Mouse (Mus musculus): Measurements from ENCODE around the gene Cinp. TPM values are rescaled to one million over a fixed set of nuclear protein-coding genes. Genes with fewer than 3 reads are reported as not detected.

Gene Cinp
- polyA plus RNA-seq, 1 experiment = 76.3 TPM

GRCm38 (mm10) chr12:110850929-110851256, 38.1 kb downstream of the Cinp start:
- peak overlapping the region; percentile 92 for H3K4me3 ChIP-seq (ENCODE audit: low read depth, low read length)
- H3K4me1 ChIP-seq (ENCODE audit: control insufficient read depth, insufficient read depth, low read length) = peaks cover 8% of the 10 kb centered on the region
- H3K9me3 ChIP-seq (replicated peaks; ENCODE audit: control insufficient read depth, insufficient read depth, low read length, poor library complexity, severe bottlenecking) = no peaks in the 10 kb centered on the region
- no peaks in the 10 kb centered on the region for H3K36me3 ChIP-seq (ENCODE audit: control insufficient read depth, insufficient read depth, low read length, poor library complexity, severe bottlenecking)
- no peaks in the 10 kb centered on the region for H3K27me3 ChIP-seq (ENCODE audit: control insufficient read depth, insufficient read depth, low read length, poor library complexity, severe bottlenecking)
- peak overlapping the region; percentile 89 for H3K9ac ChIP-seq (ENCODE audit: low read depth, poor library complexity, severe bottlenecking)
- TF ChIP-seq POLR2A (IDR thresholded peaks at IDR 0.05; ENCODE audit: insufficient read depth, low read length) (no peak), CTCF (IDR thresholded peaks at IDR 0.05; ENCODE audit: low read depth, low read length) (no peak), EP300 (IDR thresholded peaks at IDR 0.05; ENCODE audit: insufficient read depth, low read depth, low read length) (no peak)
- H3K27ac ChIP-seq (ENCODE audit: insufficient read depth, low read length) = peak overlapping the region; percentile 42; the same call in 1 of the 2 replicates

GRCm38 (mm10) chr12:110850010-110850928, 38.7 kb downstream of the Cinp start, which contains the start of gene Zfp839:
TSS of gene Zfp839 (plus strand) at chr12:110850253.
- H3K4me1 ChIP-seq (ENCODE audit: control insufficient read depth, insufficient read depth, low read length) = peaks cover 8% of the 10 kb centered on the region
- H3K9ac ChIP-seq (ENCODE audit: low read depth, poor library complexity, severe bottlenecking) = peak within 1 kb of the TSS; percentile 89
- H3K27me3 ChIP-seq (ENCODE audit: control insufficient read depth, insufficient read depth, low read length, poor library complexity, severe bottlenecking) = no peaks in the 10 kb centered on the region
- TF ChIP-seq CTCF (IDR thresholded peaks at IDR 0.05; ENCODE audit: low read depth, low read length) (no peak), POLR2A (IDR thresholded peaks at IDR 0.05; ENCODE audit: insufficient read depth, low read length) (no peak), EP300 (IDR thresholded peaks at IDR 0.05; ENCODE audit: insufficient read depth, low read depth, low read length) (peak; percentile 47; the same call in 1 of the 2 replicates)
- peak within 1 kb of the TSS; percentile 42 for H3K27ac ChIP-seq (ENCODE audit: insufficient read depth, low read length)
- H3K4me3 ChIP-seq (ENCODE audit: low read depth, low read length) = peak within 1 kb of the TSS; percentile 92
- no peaks in the 10 kb centered on the region for H3K9me3 ChIP-seq (replicated peaks; ENCODE audit: control insufficient read depth, insufficient read depth, low read length, poor library complexity, severe bottlenecking)
- H3K36me3 ChIP-seq (ENCODE audit: control insufficient read depth, insufficient read depth, low read length, poor library complexity, severe bottlenecking) = no peaks in the 10 kb centered on the region

- H3K4me3 ChIP-seq (ENCODE audit: low read depth, low read length) = peak overlapping the region; percentile 81
- H3K4me1 ChIP-seq (ENCODE audit: control insufficient read depth, insufficient read depth, low read length) = peaks cover 1% of the 10 kb centered on the region
These were observed 42.7 kb downstream of the Cinp start for GRCm38 (mm10) chr12:110846191-110846765.

GRCm38 (mm10) chr12:110845131-110845880, 43.6 kb downstream of the Cinp start:
- peak overlapping the region; percentile 36 for H3K27ac ChIP-seq (ENCODE audit: insufficient read depth, low read length)
- TF ChIP-seq CTCF (IDR thresholded peaks at IDR 0.05; ENCODE audit: low read depth, low read length) = no peak
- peak; percentile 78; the same call in 1 of the 2 replicates for TF ChIP-seq EP300 (IDR thresholded peaks at IDR 0.05; ENCODE audit: insufficient read depth, low read depth, low read length)
- no peak for TF ChIP-seq POLR2A (IDR thresholded peaks at IDR 0.05; ENCODE audit: insufficient read depth, low read length)
- H3K9me3 ChIP-seq (replicated peaks; ENCODE audit: control insufficient read depth, insufficient read depth, low read length, poor library complexity, severe bottlenecking) = no peaks in the 10 kb centered on the region
- H3K27me3 ChIP-seq (ENCODE audit: control insufficient read depth, insufficient read depth, low read length, poor library complexity, severe bottlenecking) = no peaks in the 10 kb centered on the region
- no peaks in the 10 kb centered on the region for H3K36me3 ChIP-seq (ENCODE audit: control insufficient read depth, insufficient read depth, low read length, poor library complexity, severe bottlenecking)
- no peaks in the 10 kb centered on the region for H3K4me1 ChIP-seq (ENCODE audit: control insufficient read depth, insufficient read depth, low read length)
- H3K9ac ChIP-seq (ENCODE audit: low read depth, poor library complexity, severe bottlenecking) = peak overlapping the region; percentile 74
- peak overlapping the region; percentile 88 for H3K4me3 ChIP-seq (ENCODE audit: low read depth, low read length)

More at GRCm38 (mm10) chr12:110846191-110846765, 42.7 kb downstream of the Cinp start:
- Histone ChIP-seq H3K27ac (ENCODE audit: insufficient read depth, low read length) (no peak overlapping the region), H3K27me3 (ENCODE audit: control insufficient read depth, insufficient read depth, low read length, poor library complexity, severe bottlenecking) (no peaks in the 10 kb centered on the region), H3K9ac (ENCODE audit: low read depth, poor library complexity, severe bottlenecking) (peak overlapping the region; percentile 64), H3K9me3 (replicated peaks; ENCODE audit: control insufficient read depth, insufficient read depth, low read length, poor library complexity, severe bottlenecking) (no peaks in the 10 kb centered on the region), H3K36me3 (ENCODE audit: control insufficient read depth, insufficient read depth, low read length, poor library complexity, severe bottlenecking) (no peaks in the 10 kb centered on the region)
- TF ChIP-seq POLR2A (IDR thresholded peaks at IDR 0.05; ENCODE audit: insufficient read depth, low read length) = no peak
- TF ChIP-seq EP300 (IDR thresholded peaks at IDR 0.05; ENCODE audit: insufficient read depth, low read depth, low read length) = no peak
- TF ChIP-seq CTCF (IDR thresholded peaks at IDR 0.05; ENCODE audit: low read depth, low read length) = no peak

GRCm38 (mm10) chr12:110844227-110845130, 44.5 kb downstream of the Cinp start:
- Histone ChIP-seq H3K4me1 (ENCODE audit: control insufficient read depth, insufficient read depth, low read length) (no peaks in the 10 kb centered on the region), H3K9me3 (replicated peaks; ENCODE audit: control insufficient read depth, insufficient read depth, low read length, poor library complexity, severe bottlenecking) (no peaks in the 10 kb centered on the region), H3K27ac (ENCODE audit: insufficient read depth, low read length) (peak overlapping the region; percentile 34; the same call in 1 of the 2 replicates), H3K4me3 (ENCODE audit: low read depth, low read length) (peak overlapping the region; percentile 88), H3K9ac (ENCODE audit: low read depth, poor library complexity, severe bottlenecking) (peak overlapping the region; percentile 74), H3K27me3 (ENCODE audit: control insufficient read depth, insufficient read depth, low read length, poor library complexity, severe bottlenecking) (no peaks in the 10 kb centered on the region), H3K36me3 (ENCODE audit: control insufficient read depth, insufficient read depth, low read length, poor library complexity, severe bottlenecking) (no peaks in the 10 kb centered on the region)
- TF ChIP-seq POLR2A (IDR thresholded peaks at IDR 0.05; ENCODE audit: insufficient read depth, low read length) = no peak
- TF ChIP-seq CTCF (IDR thresholded peaks at IDR 0.05; ENCODE audit: low read depth, low read length) = no peak
- no peak for TF ChIP-seq EP300 (IDR thresholded peaks at IDR 0.05; ENCODE audit: insufficient read depth, low read depth, low read length)

Data from ES-Bruce4 (cell line).